Mouse (Mus musculus) kidney, adult 18-20 months (tissue): ENCODE measurements at regions not wholly inside any gene's neighbourhood (a gene's known extent, or its start where the extent isn't known, plus 50 kb on each side); places are given as distances from the start of the nearest gene placed in this dataset.

Source experiments
- DNase-seq: peaks from one replicate; pipeline ENCODE4 v3.0.0; 2021

GRCm38 (mm10) chr12:97915026-97915425, 344.2 kb downstream of the Galc start:
- DNase-seq: no peak

GRCm38 (mm10) chr12:97912730-97913129, 346.5 kb downstream of the Galc start:
- no peak for DNase-seq

- no peak for DNase-seq
Measured at GRCm38 (mm10) chr12:97899266-97899665, 360.0 kb downstream of the Galc start.

GRCm38 (mm10) chr12:97898178-97898577, 361.1 kb downstream of the Galc start:
- DNase-seq: no peak

- DNase-seq: no peak
Measured at GRCm38 (mm10) chr12:97895981-97896380, 363.3 kb downstream of the Galc start.

GRCm38 (mm10) chr12:97888801-97889455, 370.3 kb downstream of the Galc start:
- no peak for DNase-seq

GRCm38 (mm10) chr12:97888291-97888800, 370.9 kb downstream of the Galc start:
- no peak for DNase-seq

- no peak for DNase-seq
Measured at GRCm38 (mm10) chr12:97882439-97882838, 376.8 kb downstream of the Galc start.

GRCm38 (mm10) chr12:97872391-97872790, 386.9 kb downstream of the Galc start:
- DNase-seq: peak; percentile 61

GRCm38 (mm10) chr12:97862921-97863320, 396.3 kb downstream of the Galc start:
- DNase-seq: no peak

- DNase-seq: no peak
Measured at GRCm38 (mm10) chr12:97836202-97836908, 422.9 kb downstream of the Galc start.

- DNase-seq: no peak
Measured at GRCm38 (mm10) chr12:97793364-97794120, 465.7 kb downstream of the Galc start.

- no peak for DNase-seq
Measured at GRCm38 (mm10) chr12:97783476-97783875, 475.8 kb downstream of the Galc start.

GRCm38 (mm10) chr12:97759116-97759515, 500.1 kb downstream of the Galc start:
- DNase-seq: no peak

GRCm38 (mm10) chr12:97758624-97759023, 500.6 kb downstream of the Galc start:
- no peak for DNase-seq

GRCm38 (mm10) chr12:97750166-97750565, 509.1 kb downstream of the Galc start:
- no peak for DNase-seq

- DNase-seq: no peak
Measured at GRCm38 (mm10) chr12:97740927-97741326, 518.3 kb downstream of the Galc start.

GRCm38 (mm10) chr12:97732078-97732580, 527.1 kb downstream of the Galc start:
- DNase-seq: no peak

- DNase-seq: no peak
Measured at GRCm38 (mm10) chr12:97720554-97720953, 538.7 kb downstream of the Galc start.

GRCm38 (mm10) chr12:97717812-97718211, 541.4 kb downstream of the Galc start:
- no peak for DNase-seq
